Mouse (Mus musculus) neutrophil, adult 5-6 weeks (primary cell): Measurements from ENCODE around the gene Sppl2b. TPM values are rescaled to one million over a fixed set of nuclear protein-coding genes. Genes with fewer than 3 reads are reported as not detected.

ENCODE experiments used
- ATAC-seq: fragments of 151-379, 151-347 bp; 2 replicates; pipeline ENCODE4 v1.8.0; 2017; ENCODE audit warnings: mild to moderate bottlenecking, moderate TSS enrichment; ENCODE audit not compliant: insufficient number of reproducible peaks, poor library complexity, low FRiP score, severe bottlenecking; ENCODE audit errors: extremely low read depth
- total RNA-seq: library from RNA; stranded (forward); fragments of 200-1000 nt; gene quantifications from 2 replicates; pipeline ENCODE4 v1.2.3, GENCODE M21; 2017

Gene Sppl2b
- total RNA-seq, 1 experiment from 2014 or later: 20.7 TPM

DNA sequence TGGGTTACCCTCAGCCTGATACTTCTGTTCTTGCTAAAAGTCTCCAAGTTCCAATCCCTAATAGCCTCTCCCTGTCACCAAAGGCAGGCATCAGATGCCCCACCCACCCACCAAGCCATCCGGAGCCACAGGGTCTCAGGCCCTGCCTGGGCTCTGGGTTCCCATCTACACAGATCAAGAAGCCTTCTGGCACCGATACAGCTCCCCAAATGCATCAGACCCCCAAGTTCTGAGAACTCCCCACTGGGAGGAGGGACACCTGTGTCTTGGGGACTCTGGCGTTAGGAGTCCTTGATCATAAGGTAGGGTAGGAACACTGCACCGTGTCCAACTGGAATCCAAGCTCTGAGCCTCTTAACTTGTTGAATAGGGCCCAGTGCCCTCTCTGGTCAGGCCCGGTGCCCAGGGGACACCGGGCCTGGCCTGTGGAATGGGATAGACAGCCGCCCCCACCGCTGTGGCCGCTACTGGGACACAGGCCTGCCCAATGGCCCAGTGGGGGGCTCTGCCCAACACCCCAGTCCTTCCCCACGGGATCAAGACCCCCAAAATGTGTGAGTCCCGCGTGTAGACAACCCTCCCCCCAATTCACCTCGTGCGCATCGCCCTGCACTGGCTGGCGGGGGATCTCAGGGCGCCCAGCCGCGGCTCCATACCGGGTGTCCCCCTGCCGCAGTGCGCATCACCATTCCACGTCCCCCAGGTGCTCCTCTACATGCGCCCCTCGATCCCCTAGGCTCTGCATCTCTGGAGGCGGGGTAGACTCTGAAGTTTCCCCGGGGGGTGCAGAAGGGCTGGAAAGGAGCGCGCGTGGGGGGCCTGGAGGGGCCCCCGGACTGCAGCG lies 11.8 kb upstream of the Sppl2b start:
- no peak for ATAC-seq

GRCm38 (mm10) chr10:80843931-80844547 lies 11.0 kb upstream of the Sppl2b start, which contains the start of gene Lingo3:
Lingo3 (minus strand) TSS chr10:80844039.
- no peak for ATAC-seq

DNA sequence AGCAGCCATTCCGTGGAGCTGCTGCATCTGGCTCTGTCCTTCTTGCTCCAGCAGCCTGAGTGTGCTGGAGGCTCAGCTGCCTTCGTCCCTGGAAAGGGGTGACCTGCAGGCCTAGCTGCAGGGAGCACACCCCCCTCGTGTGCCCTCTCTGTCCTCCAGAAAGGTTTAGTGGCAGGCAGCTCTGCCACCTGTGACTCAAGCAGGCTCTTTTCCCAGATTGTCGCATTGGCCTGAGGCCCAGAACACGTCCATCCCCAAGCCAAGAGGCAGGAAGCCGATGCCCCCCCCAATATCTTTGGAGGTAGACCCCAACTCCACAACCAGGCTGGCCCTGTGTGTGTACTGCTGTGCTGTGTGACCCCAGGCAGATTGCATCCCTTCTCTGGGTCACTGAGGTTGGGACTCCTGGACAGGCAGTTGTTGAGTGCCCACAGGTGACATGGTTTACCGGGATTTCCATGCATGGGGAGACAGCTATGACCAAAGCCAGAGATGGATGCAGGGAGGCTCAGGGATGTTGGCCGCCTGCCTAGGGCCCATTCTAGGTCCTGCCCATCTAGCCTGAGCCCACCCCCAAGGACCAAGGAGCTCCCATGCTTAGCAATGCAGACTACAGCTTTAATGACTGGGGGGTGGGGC lies 9.9 kb upstream of the Sppl2b start:
- no peak for ATAC-seq

DNA sequence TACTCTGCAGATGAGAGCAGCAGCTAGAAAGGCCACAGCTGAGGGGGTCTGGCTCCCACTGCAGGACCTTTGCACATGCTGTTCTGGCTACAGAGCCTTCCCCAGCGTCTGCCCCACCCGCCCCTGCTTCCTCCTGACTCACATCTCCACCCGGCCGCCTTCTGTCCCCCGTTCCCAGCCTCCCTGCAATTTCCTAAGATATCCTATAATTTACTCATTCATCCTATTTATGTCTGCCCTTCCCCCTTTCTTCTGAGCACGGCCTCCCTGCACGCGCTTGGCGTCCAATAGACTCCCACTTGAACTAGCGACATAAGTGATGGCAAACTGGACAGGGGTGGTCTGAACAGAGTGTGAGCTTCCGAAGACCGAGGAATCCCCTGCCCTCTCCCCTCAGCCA lies 9.3 kb upstream of the Sppl2b start:
- ATAC-seq: no peak

- peak; percentile 50 for ATAC-seq
Measured at GRCm38 (mm10) chr10:80848571-80848970, 6.5 kb upstream of the Sppl2b start.

GRCm38 (mm10) chr10:80855749-80856073 lies 636 bp downstream of the Sppl2b start:
- ATAC-seq: no peak

DNA sequence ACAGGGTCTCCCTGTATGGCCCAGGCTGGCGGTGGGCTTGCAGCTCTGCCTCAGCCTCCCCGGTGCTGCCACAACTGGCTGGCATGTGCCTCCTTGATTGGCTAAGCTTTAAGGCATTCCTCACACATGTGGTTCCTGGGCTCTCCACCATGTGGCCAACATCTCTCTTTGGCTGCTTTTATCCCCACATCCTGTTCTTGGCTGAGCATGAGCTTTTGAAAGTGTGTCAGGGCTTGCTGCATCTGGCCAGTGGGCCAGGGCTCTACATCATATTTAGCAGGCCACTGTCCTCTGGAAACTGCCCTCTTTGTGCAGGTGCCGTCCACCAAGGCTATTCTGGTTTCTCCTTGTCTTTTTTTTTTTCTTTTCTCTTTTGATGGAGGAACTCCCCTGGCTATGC lies 1.2 kb downstream of the Sppl2b start:
- ATAC-seq: no peak

GRCm38 (mm10) chr10:80856908-80857307 lies 1.8 kb downstream of the Sppl2b start:
- no peak for ATAC-seq

DNA sequence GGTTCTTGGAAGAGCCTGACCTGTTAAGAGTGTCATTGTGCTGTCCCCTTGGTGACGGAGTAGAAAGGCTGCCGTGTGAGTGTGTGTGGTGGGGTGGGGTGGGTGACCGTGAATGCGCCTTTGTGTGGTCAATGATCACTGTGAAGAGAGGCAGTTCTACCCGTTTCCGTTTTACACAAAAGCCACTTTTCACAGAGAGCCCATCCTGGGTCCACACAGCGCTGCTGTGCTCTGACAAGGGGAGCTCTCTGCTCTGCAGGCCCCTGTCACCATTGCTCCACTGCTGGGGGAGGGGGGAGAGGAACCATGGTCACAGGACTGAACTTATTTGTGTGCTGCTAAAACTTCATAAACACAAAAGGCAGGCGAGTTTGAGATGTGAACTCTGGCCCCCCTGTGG lies 2.3 kb downstream of the Sppl2b start:
- no peak for ATAC-seq

DNA sequence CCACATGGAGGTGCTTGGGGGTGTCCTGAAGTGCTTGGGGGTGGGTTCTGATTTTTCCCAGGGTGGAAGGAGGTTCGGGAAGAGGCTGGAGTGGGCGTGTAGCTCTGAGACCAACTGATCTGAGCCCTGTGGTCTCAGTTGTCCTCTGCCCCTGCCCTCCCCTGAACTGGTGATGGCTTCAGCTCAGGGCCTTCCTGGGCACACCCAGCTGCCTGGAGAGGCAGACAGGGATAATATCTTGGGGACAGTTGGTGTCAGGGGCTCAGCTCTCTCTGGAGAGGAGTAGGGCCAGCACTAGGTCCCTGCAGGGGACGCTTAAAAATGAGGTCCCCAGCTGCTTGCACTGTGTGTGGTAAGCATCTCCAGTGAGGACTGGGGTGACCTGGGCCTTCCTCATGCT lies 2.8 kb downstream of the Sppl2b start:
- no peak for ATAC-seq

DNA sequence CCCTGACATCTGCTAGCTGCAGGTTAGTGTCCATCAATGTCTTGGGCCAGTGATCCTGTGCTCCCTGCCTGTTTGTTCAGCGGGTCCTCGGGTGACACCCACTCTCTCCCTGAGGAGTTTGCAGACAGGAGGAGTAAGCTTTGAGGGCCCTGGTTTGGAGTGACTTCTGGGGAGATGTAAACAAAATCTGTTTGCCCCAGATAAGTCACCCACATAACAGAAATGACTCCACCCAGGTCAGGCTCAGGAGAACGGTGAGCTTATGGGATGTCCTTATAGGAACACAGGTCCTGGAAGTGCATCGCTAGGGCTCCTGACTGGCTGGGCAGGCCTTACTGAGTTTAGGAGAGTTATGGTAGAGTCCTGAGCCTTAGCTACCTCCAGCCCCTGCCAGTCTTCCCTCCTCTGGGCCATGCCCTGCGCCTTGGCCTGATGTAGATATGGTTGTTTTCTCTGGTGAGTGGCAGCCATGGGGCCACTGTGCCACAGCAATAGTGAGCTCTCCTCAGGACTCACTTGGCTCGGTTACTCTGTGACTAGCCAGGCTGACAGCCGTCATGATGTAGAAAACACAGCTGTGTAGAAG lies 3.4 kb downstream of the Sppl2b start:
- ATAC-seq: no peak

- no peak for ATAC-seq
Measured at GRCm38 (mm10) chr10:80862305-80862704, 7.2 kb downstream of the Sppl2b start.

DNA sequence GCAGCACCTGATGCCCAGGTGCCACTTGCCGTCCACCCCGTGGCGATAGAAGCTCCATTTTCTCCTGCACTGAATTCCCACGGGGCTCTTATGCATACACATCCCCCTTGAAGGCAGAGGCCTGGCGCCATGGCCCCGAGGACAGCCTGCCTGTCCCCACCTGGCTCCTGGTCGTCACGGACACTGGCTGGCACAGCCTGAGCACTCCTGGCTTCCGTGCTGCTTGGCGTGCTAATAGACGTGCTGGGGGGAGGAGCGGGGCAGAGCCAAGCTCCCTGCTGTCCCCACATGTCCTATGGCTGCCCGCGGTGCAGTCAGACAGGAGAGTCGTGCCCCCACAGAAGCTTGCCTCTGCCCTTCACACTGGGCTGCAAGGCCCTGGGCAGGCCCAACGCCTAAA lies 9.4 kb downstream of the Sppl2b start:
- ATAC-seq: no peak

- ATAC-seq: no peak
Measured at GRCm38 (mm10) chr10:80870993-80871392, 15.9 kb downstream of the Sppl2b start.

DNA sequence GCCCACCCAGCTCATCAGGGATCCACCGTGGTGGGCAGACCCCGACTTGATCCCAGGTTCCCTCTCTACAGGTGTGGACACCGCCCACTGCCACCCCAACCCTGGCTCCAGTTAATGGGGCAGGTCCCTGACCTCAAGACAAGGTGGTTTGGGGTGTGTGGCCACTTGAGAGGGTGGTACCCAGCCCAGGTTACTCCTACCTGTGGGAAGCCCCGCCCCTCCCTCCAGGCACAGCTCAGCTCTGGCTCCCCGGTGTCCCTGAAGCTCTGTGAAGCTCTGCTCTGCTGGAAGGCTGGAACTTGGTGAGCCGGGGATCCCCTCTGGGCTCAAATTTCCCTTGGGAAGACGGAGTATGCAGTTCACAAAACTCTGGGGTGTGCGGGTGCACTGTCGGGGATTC lies 16.5 kb downstream of the Sppl2b start, which contains the start of gene Tmprss9:
TSS of gene Tmprss9 (plus strand) at position 268 of the 400 bp plus-strand sequence.
- ATAC-seq: no peak

DNA sequence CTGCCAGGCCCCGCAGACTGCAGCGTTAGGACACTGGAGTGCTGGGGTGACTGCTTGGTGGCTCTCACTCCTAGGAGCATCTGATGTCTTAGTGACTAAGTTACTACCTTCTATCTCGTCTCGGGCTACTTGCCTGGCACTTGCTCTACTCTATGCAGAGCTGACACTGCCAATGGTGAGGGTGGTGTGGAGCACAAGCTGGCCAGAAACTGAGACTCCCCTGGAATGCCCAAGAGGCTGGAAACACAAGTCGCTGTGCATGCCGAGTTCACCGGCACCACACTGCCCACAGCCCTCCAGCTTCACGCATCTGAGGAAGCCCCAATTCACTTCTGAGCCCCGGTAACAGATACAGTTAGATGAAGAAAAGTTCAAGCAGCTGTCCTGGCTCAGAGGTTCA lies 19.0 kb downstream of the Sppl2b start:
- no peak for ATAC-seq

- peak; percentile 63 for ATAC-seq
Measured at GRCm38 (mm10) chr10:80876028-80876427, 21.0 kb downstream of the Sppl2b start.

DNA sequence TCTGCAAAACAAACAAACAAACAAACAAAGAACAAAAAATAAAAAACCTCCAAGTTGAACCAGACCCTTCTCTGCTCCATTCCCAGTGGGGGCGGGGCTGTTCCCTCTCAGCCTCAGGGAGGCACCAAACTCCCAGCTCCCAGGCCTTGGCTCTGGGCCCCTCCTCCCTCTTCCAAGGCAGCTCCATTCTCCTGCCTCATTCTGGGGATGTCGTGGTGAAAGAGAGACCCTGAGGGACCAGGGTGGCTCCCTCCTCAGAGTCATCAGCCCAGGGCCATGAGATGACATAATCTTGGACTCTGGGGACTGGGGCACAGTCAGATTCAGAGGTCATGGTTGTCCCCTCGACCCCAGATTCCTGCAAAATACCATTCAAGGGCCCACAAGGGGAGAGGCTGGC lies 21.5 kb downstream of the Sppl2b start:
- no peak for ATAC-seq

DNA sequence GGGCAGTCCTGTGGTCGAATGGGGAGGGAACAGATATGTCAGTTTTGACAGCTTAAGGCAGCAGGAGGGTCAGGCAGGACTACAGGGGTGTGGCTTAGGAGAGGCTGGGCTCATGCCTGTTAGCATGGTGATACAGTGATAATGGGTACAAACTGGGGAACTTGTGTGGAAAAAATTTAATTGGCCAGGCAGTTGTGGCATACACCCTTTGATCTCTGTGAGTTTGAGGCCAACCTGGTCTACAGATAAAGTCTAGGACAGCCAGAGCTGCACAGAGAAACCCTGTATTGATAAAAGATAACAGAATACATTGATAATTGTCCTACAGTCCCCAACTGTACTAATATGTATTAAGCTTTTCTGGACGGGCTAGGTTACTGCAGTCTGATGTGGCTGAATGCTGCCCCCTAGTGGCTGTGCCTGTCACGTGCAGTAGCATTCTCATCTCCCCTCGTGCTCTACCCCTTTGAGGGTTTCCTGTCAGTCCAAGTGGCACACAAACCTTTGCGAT lies 25.1 kb downstream of the Sppl2b start:
- ATAC-seq: peak; percentile 71

DNA sequence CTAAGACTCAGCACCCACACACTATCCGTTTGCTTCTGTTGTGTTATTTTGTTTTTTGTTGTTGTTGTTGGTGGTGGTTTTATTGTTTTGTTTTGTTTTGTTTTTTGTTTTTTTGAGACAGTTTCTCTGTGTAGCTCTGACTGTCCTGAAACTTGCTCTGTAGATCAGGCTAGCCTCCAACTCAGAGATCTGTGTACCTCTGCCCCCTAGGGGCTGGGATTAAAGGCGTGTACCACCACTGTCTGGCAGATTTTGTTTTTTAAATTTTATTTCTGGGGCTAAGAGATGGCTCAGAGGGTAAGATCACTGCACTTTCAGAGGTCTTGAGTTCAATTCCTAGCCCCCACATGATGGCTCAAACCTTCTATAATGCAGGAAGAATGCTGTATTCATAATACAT lies 25.8 kb downstream of the Sppl2b start:
- ATAC-seq: no peak
